Mouse (Mus musculus): ENCODE results near the gene Tecta. TPM values are rescaled to one million over a fixed set of nuclear protein-coding genes. Genes with fewer than 3 reads are reported as not detected.
A peak's percentile ranks its signal among the peaks of the same experiment; 100 is the strongest.

Gene Tecta
- polyA plus RNA-seq, 1 experiment from 2014 or later, result 0.26 TPM

DNA sequence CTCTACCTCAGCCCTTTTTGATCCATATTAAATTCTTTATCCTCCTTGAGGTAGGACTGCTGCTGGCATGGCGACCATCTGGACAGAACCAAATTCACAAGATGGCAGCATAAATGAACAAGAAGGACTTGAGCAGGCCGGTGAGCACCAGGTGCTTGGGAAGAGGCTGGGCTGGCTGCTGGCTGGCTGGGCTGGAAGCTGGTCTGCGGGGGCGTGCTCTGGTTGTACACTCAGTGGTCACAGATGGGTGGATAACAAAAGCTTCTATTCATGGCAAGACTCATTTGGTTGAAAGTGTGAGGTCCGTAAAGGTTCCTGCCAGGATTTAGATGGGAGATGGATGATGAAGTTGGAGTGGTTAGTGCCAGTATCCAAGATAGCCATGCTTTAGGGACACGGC lies 1.8 kb upstream of the Tecta start:
- H3K9ac ChIP-seq (replicated peaks; ENCODE audit: low read length), result no peak overlapping the region
- no peaks in the 10 kb centered on the region for H3K36me3 ChIP-seq (ENCODE audit: control insufficient read depth, insufficient read depth, low read length)
- DNase-seq, result no peak
- H3K9me3 ChIP-seq (ENCODE audit: control insufficient read depth, low read length), result no peaks in the 10 kb centered on the region
- peaks cover 6% of the 10 kb centered on the region for H3K4me1 ChIP-seq (ENCODE audit: control insufficient read depth, insufficient read depth, low read length)
- 62% methylated on average over 6 of the region's 6 CpGs for WGBS
- H3K4me3 ChIP-seq (replicated peaks; ENCODE audit: low read depth, low read length), result no peak overlapping the region
- no peak overlapping the region for H3K27ac ChIP-seq (replicated peaks; ENCODE audit: low read depth, low read length)
- no peaks in the 10 kb centered on the region for H3K27me3 ChIP-seq (ENCODE audit: control insufficient read depth, insufficient read depth, low read length)
- no peak overlapping the region for H3K4me2 ChIP-seq (ENCODE audit: low read length)
- ATAC-seq (ENCODE audit: low FRiP score, low TSS enrichment), result no peak

GRCm38 (mm10) chr9:42396141-42396540 lies 3.6 kb downstream of the Tecta start:
- DNase-seq (no peak), ATAC-seq (ENCODE audit: low FRiP score, low TSS enrichment) (no peak)
- H3K9ac ChIP-seq (replicated peaks; ENCODE audit: low read length), result no peak overlapping the region
- no peaks in the 10 kb centered on the region for H3K36me3 ChIP-seq (ENCODE audit: control insufficient read depth, insufficient read depth, low read length)
- no peak overlapping the region for H3K4me2 ChIP-seq (ENCODE audit: low read length)
- H3K27me3 ChIP-seq (ENCODE audit: control insufficient read depth, insufficient read depth, low read length), result no peaks in the 10 kb centered on the region
- no peak overlapping the region for H3K4me3 ChIP-seq (replicated peaks; ENCODE audit: low read depth, low read length)
- no peaks in the 10 kb centered on the region for H3K9me3 ChIP-seq (ENCODE audit: control insufficient read depth, low read length)
- WGBS, result 83% methylated on average over 2 of the region's 2 CpGs
- no peak overlapping the region for H3K27ac ChIP-seq (replicated peaks; ENCODE audit: low read depth, low read length)
- H3K4me1 ChIP-seq (ENCODE audit: control insufficient read depth, insufficient read depth, low read length), result peaks cover 13% of the 10 kb centered on the region

- Histone ChIP-seq H3K27ac (replicated peaks; ENCODE audit: low read depth, low read length) (no peak overlapping the region), H3K36me3 (ENCODE audit: control insufficient read depth, insufficient read depth, low read length) (no peaks in the 10 kb centered on the region), H3K4me1 (ENCODE audit: control insufficient read depth, insufficient read depth, low read length) (peaks cover 13% of the 10 kb centered on the region), H3K27me3 (ENCODE audit: control insufficient read depth, insufficient read depth, low read length) (no peaks in the 10 kb centered on the region), H3K4me2 (ENCODE audit: low read length) (no peak overlapping the region), H3K4me3 (replicated peaks; ENCODE audit: low read depth, low read length) (no peak overlapping the region), H3K9me3 (ENCODE audit: control insufficient read depth, low read length) (no peaks in the 10 kb centered on the region), H3K9ac (replicated peaks; ENCODE audit: low read length) (no peak overlapping the region)
- ATAC-seq (ENCODE audit: low FRiP score, low TSS enrichment) (no peak), DNase-seq (no peak)
- 87% methylated on average over 6 of the region's 6 CpGs for WGBS
These were observed 4.8 kb downstream of the Tecta start for GRCm38 (mm10) chr9:42394903-42395302.

DNA sequence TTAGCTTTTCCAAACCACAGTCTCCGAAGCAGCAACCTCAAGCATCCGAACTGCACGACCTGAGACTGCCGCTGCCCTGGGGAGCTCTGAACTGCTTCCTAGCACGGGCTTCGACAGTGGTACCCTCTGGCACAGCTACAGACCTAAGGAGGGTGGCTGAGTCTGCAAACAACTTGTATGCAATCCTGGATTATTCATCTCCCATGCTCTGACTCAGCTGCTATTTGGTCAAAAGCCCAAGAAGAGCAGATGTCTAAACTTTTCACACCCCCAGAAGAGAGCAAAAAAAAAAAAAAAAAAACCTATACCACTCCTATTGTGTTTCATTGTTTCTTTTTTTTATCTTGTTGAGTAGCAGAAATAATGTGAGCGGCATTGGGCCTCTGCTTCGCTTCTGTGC lies 5.4 kb downstream of the Tecta start:
- H3K27me3 ChIP-seq (ENCODE audit: control insufficient read depth, insufficient read depth, low read length), result no peaks in the 10 kb centered on the region
- H3K27ac ChIP-seq (replicated peaks; ENCODE audit: low read depth, low read length), result no peak overlapping the region
- no peaks in the 10 kb centered on the region for H3K36me3 ChIP-seq (ENCODE audit: control insufficient read depth, insufficient read depth, low read length)
- ATAC-seq (ENCODE audit: low FRiP score, low TSS enrichment), result no peak
- H3K4me1 ChIP-seq (ENCODE audit: control insufficient read depth, insufficient read depth, low read length), result peaks cover 8% of the 10 kb centered on the region
- WGBS, result 86% methylated on average over 8 of the region's 8 CpGs
- DNase-seq, result no peak
- H3K9me3 ChIP-seq (ENCODE audit: control insufficient read depth, low read length), result no peaks in the 10 kb centered on the region
- no peak overlapping the region for H3K4me3 ChIP-seq (replicated peaks; ENCODE audit: low read depth, low read length)
- no peak overlapping the region for H3K4me2 ChIP-seq (ENCODE audit: low read length)
- H3K9ac ChIP-seq (replicated peaks; ENCODE audit: low read length), result no peak overlapping the region

DNA sequence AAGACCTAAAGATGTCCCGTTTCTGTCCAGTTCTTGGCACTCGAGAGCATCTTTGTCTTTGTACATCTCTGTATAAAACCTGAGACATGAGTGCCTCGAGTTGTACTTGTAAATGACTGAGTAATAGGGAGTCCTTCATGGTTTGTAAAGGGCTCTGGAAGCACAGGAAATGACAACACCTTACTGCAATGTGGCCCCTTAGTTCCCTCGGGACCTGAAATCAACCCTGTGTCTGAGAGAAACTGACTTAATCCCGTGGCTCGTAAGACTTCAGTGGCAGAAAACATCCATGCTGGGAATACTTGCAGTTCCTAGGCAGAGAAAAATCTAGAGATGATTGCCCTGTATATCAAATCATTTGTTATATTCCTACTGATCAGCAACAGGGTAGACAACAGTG lies 6.8 kb downstream of the Tecta start:
- ATAC-seq (ENCODE audit: low FRiP score, low TSS enrichment), result no peak
- Histone ChIP-seq H3K9me3 (ENCODE audit: control insufficient read depth, low read length) (no peaks in the 10 kb centered on the region), H3K4me2 (ENCODE audit: low read length) (no peak overlapping the region), H3K4me3 (replicated peaks; ENCODE audit: low read depth, low read length) (no peak overlapping the region), H3K27ac (replicated peaks; ENCODE audit: low read depth, low read length) (no peak overlapping the region), H3K36me3 (ENCODE audit: control insufficient read depth, insufficient read depth, low read length) (no peaks in the 10 kb centered on the region), H3K9ac (replicated peaks; ENCODE audit: low read length) (no peak overlapping the region), H3K27me3 (ENCODE audit: control insufficient read depth, insufficient read depth, low read length) (no peaks in the 10 kb centered on the region), H3K4me1 (ENCODE audit: control insufficient read depth, insufficient read depth, low read length) (peaks cover 7% of the 10 kb centered on the region; the same call in 1 of the 2 replicates)
- DNase-seq, result no peak
- WGBS, result 71% methylated on average over 6 of the region's 6 CpGs

- Histone ChIP-seq H3K4me3 (replicated peaks; ENCODE audit: low read depth, low read length) (no peak overlapping the region), H3K4me2 (ENCODE audit: low read length) (no peak overlapping the region), H3K27me3 (ENCODE audit: control insufficient read depth, insufficient read depth, low read length) (no peaks in the 10 kb centered on the region), H3K9ac (replicated peaks; ENCODE audit: low read length) (no peak overlapping the region), H3K27ac (replicated peaks; ENCODE audit: low read depth, low read length) (no peak overlapping the region), H3K4me1 (ENCODE audit: control insufficient read depth, insufficient read depth, low read length) (peaks cover 7% of the 10 kb centered on the region; the same call in 1 of the 2 replicates), H3K9me3 (ENCODE audit: control insufficient read depth, low read length) (no peaks in the 10 kb centered on the region), H3K36me3 (ENCODE audit: control insufficient read depth, insufficient read depth, low read length) (no peaks in the 10 kb centered on the region)
- peak; percentile 70 for DNase-seq
- ATAC-seq (ENCODE audit: low FRiP score, low TSS enrichment), result no peak
- WGBS, result 59% methylated on average over 4 of the region's 4 CpGs
These were observed 11.2 kb downstream of the Tecta start for GRCm38 (mm10) chr9:42388490-42388889.

GRCm38 (mm10) chr9:42387038-42387437 lies 12.7 kb downstream of the Tecta start:
- H3K9me3 ChIP-seq (ENCODE audit: control insufficient read depth, low read length), result no peaks in the 10 kb centered on the region
- H3K4me1 ChIP-seq (ENCODE audit: control insufficient read depth, insufficient read depth, low read length), result peaks cover 12% of the 10 kb centered on the region; the same call in 1 of the 2 replicates
- DNase-seq (no peak), ATAC-seq (ENCODE audit: low FRiP score, low TSS enrichment) (no peak)
- H3K27ac ChIP-seq (replicated peaks; ENCODE audit: low read depth, low read length), result no peak overlapping the region
- WGBS, result 77% methylated on average over 8 of the region's 8 CpGs
- H3K36me3 ChIP-seq (ENCODE audit: control insufficient read depth, insufficient read depth, low read length), result no peaks in the 10 kb centered on the region
- H3K9ac ChIP-seq (replicated peaks; ENCODE audit: low read length), result no peak overlapping the region
- H3K27me3 ChIP-seq (ENCODE audit: control insufficient read depth, insufficient read depth, low read length), result no peaks in the 10 kb centered on the region
- H3K4me2 ChIP-seq (ENCODE audit: low read length), result no peak overlapping the region
- no peak overlapping the region for H3K4me3 ChIP-seq (replicated peaks; ENCODE audit: low read depth, low read length)

DNA sequence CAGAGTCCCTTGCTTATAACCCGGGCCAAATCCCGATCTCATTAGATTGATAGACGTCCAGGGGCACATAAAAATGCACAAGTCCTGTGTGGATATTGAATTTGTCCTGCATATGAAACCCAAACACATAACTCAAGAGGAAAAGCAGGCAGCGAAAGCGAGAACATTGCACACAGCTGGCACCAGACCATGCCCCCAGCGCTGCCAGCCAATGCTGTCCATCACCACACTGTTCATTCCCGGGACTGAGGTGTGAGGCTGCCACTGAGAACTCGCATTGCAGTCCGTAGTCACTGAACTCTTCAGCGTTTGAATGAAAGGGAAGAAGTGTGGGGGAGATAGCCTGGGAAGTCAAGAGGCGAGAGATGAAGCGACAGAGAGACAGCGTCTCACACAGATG lies 14.1 kb downstream of the Tecta start:
- Histone ChIP-seq H3K27me3 (ENCODE audit: control insufficient read depth, insufficient read depth, low read length) (no peaks in the 10 kb centered on the region), H3K36me3 (ENCODE audit: control insufficient read depth, insufficient read depth, low read length) (no peaks in the 10 kb centered on the region), H3K9me3 (ENCODE audit: control insufficient read depth, low read length) (no peaks in the 10 kb centered on the region), H3K4me1 (ENCODE audit: control insufficient read depth, insufficient read depth, low read length) (0 out of 2 replicates have a peak, but pooled peaks cover 6% of the 10 kb centered on the region), H3K27ac (replicated peaks; ENCODE audit: low read depth, low read length) (no peak overlapping the region), H3K4me2 (ENCODE audit: low read length) (no peak overlapping the region), H3K9ac (replicated peaks; ENCODE audit: low read length) (no peak overlapping the region), H3K4me3 (replicated peaks; ENCODE audit: low read depth, low read length) (no peak overlapping the region)
- ATAC-seq (ENCODE audit: low FRiP score, low TSS enrichment) (no peak), DNase-seq (no peak)
- 84% methylated on average over 13 of the region's 13 CpGs for WGBS

- peak; percentile 58; the same call in 1 of the 2 replicates for ATAC-seq (ENCODE audit: low FRiP score, low TSS enrichment)
- Histone ChIP-seq H3K4me2 (ENCODE audit: low read length) (no peak overlapping the region), H3K9ac (replicated peaks; ENCODE audit: low read length) (no peak overlapping the region), H3K36me3 (ENCODE audit: control insufficient read depth, insufficient read depth, low read length) (no peaks in the 10 kb centered on the region), H3K9me3 (ENCODE audit: control insufficient read depth, low read length) (no peaks in the 10 kb centered on the region; the same call in 1 of the 2 replicates), H3K27ac (replicated peaks; ENCODE audit: low read depth, low read length) (no peak overlapping the region), H3K27me3 (ENCODE audit: control insufficient read depth, insufficient read depth, low read length) (no peaks in the 10 kb centered on the region), H3K4me3 (replicated peaks; ENCODE audit: low read depth, low read length) (no peak overlapping the region), H3K4me1 (ENCODE audit: control insufficient read depth, insufficient read depth, low read length) (0 out of 2 replicates have a peak, but pooled peaks cover 6% of the 10 kb centered on the region)
- no peak for DNase-seq
- 68% methylated on average over 8 of the region's 8 CpGs for WGBS
These were observed 16.9 kb downstream of the Tecta start for GRCm38 (mm10) chr9:42382628-42383347.

All from midbrain, embryonic 14.5 days (tissue).